Mouse (Mus musculus) thymus, adult 2 months (tissue): ENCODE measurements at regions not wholly inside any gene's neighbourhood (a gene's known extent, or its start where the extent isn't known, plus 50 kb on each side); places are given as distances from the start of the nearest gene placed in this dataset.

Experiments
- CTCF ChIP-seq: fragments of 200-500 bp; IDR thresholded peaks from 2 replicates; pipeline ENCODE4 v1.5.1; 2012; ENCODE audit warnings: mild to moderate bottlenecking, control low read depth, low read length, moderate library complexity, borderline replicate concordance; ENCODE audit not compliant: control insufficient read depth, poor library complexity, insufficient read depth; ENCODE audit errors: extremely low read depth
- POLR2A ChIP-seq: fragments of 200-500 bp; IDR thresholded peaks from 2 replicates; pipeline ENCODE4 v1.6.1; 2012; ENCODE audit warnings: mild to moderate bottlenecking, low read length, control low read depth, moderate library complexity; ENCODE audit not compliant: control insufficient read depth, poor library complexity, insufficient read depth; ENCODE audit errors: extremely low read depth

DNA sequence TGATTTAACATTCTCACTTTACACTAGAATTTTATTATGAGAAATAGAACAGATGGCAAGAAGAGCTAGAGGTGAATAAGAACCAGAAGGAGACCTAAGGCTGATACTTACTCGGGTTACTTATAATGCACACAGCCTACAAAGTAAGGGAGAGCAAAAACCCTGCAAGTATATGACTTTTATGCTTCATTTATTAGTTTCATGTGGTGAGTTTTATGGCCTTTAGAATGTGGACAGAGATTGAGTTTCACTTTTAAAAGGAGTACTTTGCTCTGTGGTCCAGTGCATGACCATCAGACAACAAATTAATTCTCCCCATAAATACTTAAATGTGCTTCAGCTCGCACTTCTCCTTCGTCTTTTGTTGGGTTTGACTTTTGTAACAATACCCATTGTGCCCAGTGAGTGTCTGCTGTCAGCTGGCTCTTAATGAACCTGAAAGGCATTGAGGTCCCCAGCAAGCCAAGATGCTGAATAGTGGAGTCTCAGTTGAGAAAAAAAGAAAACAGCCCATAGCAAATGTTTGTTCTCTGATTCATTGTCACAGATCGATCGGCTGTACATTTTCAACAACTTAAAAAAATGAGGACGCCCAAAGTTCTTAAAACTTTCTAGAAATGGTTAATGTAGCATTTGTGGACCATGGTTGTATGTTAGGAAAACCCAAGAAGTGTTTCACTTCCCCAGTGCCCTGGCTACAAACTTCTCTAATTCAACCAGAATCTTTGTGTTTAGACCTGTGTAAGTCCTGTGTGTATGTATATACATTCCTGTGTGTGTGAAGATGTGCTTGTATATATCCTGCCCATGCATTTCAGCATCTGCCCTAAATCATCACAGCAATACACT, 194.5 kb downstream of the Gm5426 start:
- TF ChIP-seq POLR2A = no peak
- TF ChIP-seq CTCF = no peak
